In genomic region chr16:77632315-77632881, GRCm38 (mm10) we compare ENCODE assay signal across 28 mouse cellular contexts. TPM values are rescaled to one million over a fixed set of nuclear protein-coding genes. Genes with fewer than 3 reads are reported as not detected.
DNase-seq lines count a peak whose midpoint lies in the region; ATAC-seq lines count a peak whose summit lies in the region.
"Had no signal": no experiment of that assay in that cellular context is flagged by ENCODE, and none has a peak within 500 bp of the region (broad histone marks: within the 10 kb centered on the region; RNA-seq: fewer than 3 reads in every experiment).

No protein-coding gene starts in this region.

- no peak overlapping the region for H3K4me3 ChIP-seq in kidney, embryonic 14.5 days (ENCODE audit: low read length)
- H3K4me3 ChIP-seq: embryonic facial prominence, embryonic 15.5 days; erythroblast, embryonic 14.5 days; forebrain, embryonic 10.5 days; heart, embryonic 13.5 days had no signal

- intact Hi-C loops in left cerebral cortex, postnatal 14 days (cut with DNase I) = no loop called here

- no peak overlapping the region for H3K27ac ChIP-seq in kidney, embryonic 14.5 days (ENCODE audit: low read depth, low read length)
- H3K27ac ChIP-seq: forebrain, embryonic 10.5 days; heart, embryonic 13.5 days had no signal

- H3K27me3 ChIP-seq in kidney, embryonic 14.5 days (ENCODE audit: control insufficient read depth, insufficient read depth, low read length) = no peaks in the 10 kb centered on the region
- H3K27me3 ChIP-seq: CH12.LX; embryonic facial prominence, embryonic 15.5 days; heart, embryonic 13.5 days had no signal

- H3K9me3 ChIP-seq in kidney, embryonic 14.5 days (ENCODE audit: control insufficient read depth, low read length) = no peaks in the 10 kb centered on the region
- H3K9me3 ChIP-seq: embryonic facial prominence, embryonic 15.5 days; forebrain, embryonic 10.5 days; heart, embryonic 13.5 days had no signal

- H3K9ac ChIP-seq in kidney, embryonic 14.5 days (ENCODE audit: low read depth, low read length) = no peak overlapping the region
- H3K9ac ChIP-seq: embryonic facial prominence, embryonic 15.5 days; heart, embryonic 13.5 days had no signal

- no peak for ATAC-seq in kidney, embryonic 14.5 days (ENCODE audit: low FRiP score, low TSS enrichment)
- ATAC-seq: forebrain, embryonic 14.5 days had no signal

- H3K4me2 ChIP-seq in kidney, embryonic 14.5 days (replicated peaks; ENCODE audit: low read depth, low read length) = no peak overlapping the region
- H3K4me2 ChIP-seq: embryonic facial prominence, embryonic 15.5 days; heart, embryonic 13.5 days had no signal

- 75% methylated on average over 6 of the region's 6 CpGs for WGBS in kidney, embryonic 14.5 days

- no peaks in the 10 kb centered on the region for H3K4me1 ChIP-seq in kidney, embryonic 14.5 days (ENCODE audit: control insufficient read depth, insufficient read depth, low read length)
- H3K4me1 ChIP-seq: embryonic facial prominence, embryonic 15.5 days had no signal

- no peaks in the 10 kb centered on the region for H3K36me3 ChIP-seq in kidney, embryonic 14.5 days (ENCODE audit: control insufficient read depth, insufficient read depth, low read length)
- H3K36me3 ChIP-seq: embryonic facial prominence, embryonic 15.5 days; forebrain, embryonic 10.5 days had no signal

- peak; percentile 21 for DNase-seq in kidney, adult 18-20 months
- peak; percentile 13 to 61 for DNase-seq in kidney, adult 8-10 months
- DNase-seq in kidney, postnatal 10 days = peak; percentile 8
- DNase-seq in kidney, postnatal 4 days = peak; percentile 3 to 10
- DNase-seq in lung, postnatal 14 days = no peak
- DNase-seq in layer of hippocampus, postnatal 10 days (ENCODE audit: low spot score in 2 of 2) = no peak
- DNase-seq in left cerebral cortex, postnatal 14 days (ENCODE audit: low spot score in 2 of 2) = no peak
- DNase-seq: adrenal gland, adult 2 months; adrenal gland, postnatal 36 days; cerebellum, adult 11 months; cerebellum, adult 8-10 months; cerebellum, postnatal 14 days; embryo, embryonic 11 days; gastrocnemius, postnatal 36 days; heart, adult 11 months; heart, postnatal 36 days had no signal

RNA-seq across cellular contexts. Expression of gene Gm11146, which starts 30.5 kb away (rescaled TPM):
- polyA plus RNA-seq in kidney, embryonic 14.5 days (2014; fragmentation: Nextera tagmentation; extraction: Ambion mirVana) = not detected in 2 replicates
- not detected for total RNA-seq in layer of hippocampus, postnatal 10 days (2021)
- total RNA-seq in left cerebral cortex, postnatal 14 days (2021) = not detected
- total RNA-seq: adrenal gland, adult 2 months; adrenal gland, postnatal 36 days; CH12.LX; common myeloid progenitor, adult 5-6 weeks; gastrocnemius, adult 8-10 months; gastrocnemius, postnatal 36 days; heart, postnatal 36 days had no signal
- polyA plus RNA-seq: adrenal gland, adult 2 months; embryonic facial prominence, embryonic 11.5 days; embryonic facial prominence, embryonic 15.5 days; erythroblast, embryonic 14.5 days; forebrain, embryonic 10.5 days; forebrain, embryonic 14.5 days; heart, embryonic 13.5 days; heart, postnatal 0 days; hindbrain, embryonic 11.5 days had no signal

Comparison
In these comparisons a context has a peak if more than half of its experiments do, and no peak if none do; other contexts are left out.
1. DNase-seq: peak in kidney, adult 18-20 months (single experiment), kidney, adult 8-10 months (2 of 2), kidney, postnatal 10 days (single experiment) and kidney, postnatal 4 days (2 of 2); none in lung, postnatal 14 days (single experiment), layer of hippocampus, postnatal 10 days (0 of 2) and left cerebral cortex, postnatal 14 days (0 of 2).